Mouse (Mus musculus) forebrain, embryonic 11.5 days (tissue): ENCODE results near the gene Cstad. TPM values are rescaled to one million over a fixed set of nuclear protein-coding genes. Genes with fewer than 3 reads are reported as not detected.

Source experiments
- ATAC-seq: fragments of 200-750 bp; cut with Nextera tagmentation; replicated peaks from 2 replicates; pipeline ENCODE4 v1.8.0; 2017; ENCODE audit warnings: moderate TSS enrichment; ENCODE audit not compliant: low FRiP score
- DNase-seq: peaks from one replicate; pipeline ENCODE4 v3.0.0-alpha.2; 2017; ENCODE audit warnings: low spot score
- H3K27ac ChIP-seq: fragments of 300-500 bp; sonication (generic); 2 replicates; pipeline ENCODE4 v1.5.1; 2014; ENCODE audit warnings: low read depth, low read length
- H3K27me3 ChIP-seq: fragments of 300-500 bp; sonication (generic); 2 replicates; pipeline ENCODE4 v1.6.1; 2014; ENCODE audit warnings: mild to moderate bottlenecking, low read length, mixed read lengths; ENCODE audit not compliant: control insufficient read depth, insufficient read depth
- H3K36me3 ChIP-seq: fragments of 300-500 bp; sonication (generic); 2 replicates; pipeline ENCODE4 v1.6.1; 2014; ENCODE audit warnings: mild to moderate bottlenecking, low read length, moderate library complexity, mixed read lengths; ENCODE audit not compliant: control insufficient read depth, insufficient read depth
- H3K4me1 ChIP-seq: fragments of 300-500 bp; sonication (generic); replicated peaks from 2 replicates; pipeline ENCODE4 v1.6.1; 2014; ENCODE audit warnings: low read length, mixed read lengths; ENCODE audit not compliant: control insufficient read depth, insufficient read depth
- H3K4me2 ChIP-seq: fragments of 300-500 bp; sonication (generic); 2 replicates; pipeline ENCODE4 v1.6.1; 2014; ENCODE audit warnings: low read depth, mild to moderate bottlenecking, low read length, moderate library complexity, mixed read lengths; ENCODE audit not compliant: severe bottlenecking
- H3K4me3 ChIP-seq: fragments of 300-500 bp; sonication (generic); 2 replicates; pipeline ENCODE4 v1.5.1; 2014; ENCODE audit warnings: low read depth, low read length
- H3K9ac ChIP-seq: fragments of 300-500 bp; sonication (generic); 2 replicates; pipeline ENCODE4 v1.6.1; 2014; ENCODE audit warnings: low read length
- H3K9me3 ChIP-seq: fragments of 300-500 bp; sonication (generic); 2 replicates; pipeline ENCODE4 v1.6.1; 2016; ENCODE audit warnings: low read length, mixed read lengths; ENCODE audit not compliant: control insufficient read depth
- WGBS: fragments of 180-500 bp; shearing (Covaris S2); extraction: QIAGEN DNeasy Blood & Tissue Kit; methylation state at CpG from one replicate; pipeline ENCODE4 v1.1.7; 2014; 5-methylcytosine and 5-hydroxymethylcytosine counted together
- polyA plus RNA-seq: library from polyadenylated mRNA; unstranded; fragments of >200 nt; fragmentation: Nextera tagmentation; extraction: Ambion mirVana; gene quantifications from 2 replicates; pipeline ENCODE4 v1.2.1, GENCODE M21; 2014

Gene Cstad
- polyA plus RNA-seq, 1 experiment from 2014 or later: 0.71 TPM

DNA sequence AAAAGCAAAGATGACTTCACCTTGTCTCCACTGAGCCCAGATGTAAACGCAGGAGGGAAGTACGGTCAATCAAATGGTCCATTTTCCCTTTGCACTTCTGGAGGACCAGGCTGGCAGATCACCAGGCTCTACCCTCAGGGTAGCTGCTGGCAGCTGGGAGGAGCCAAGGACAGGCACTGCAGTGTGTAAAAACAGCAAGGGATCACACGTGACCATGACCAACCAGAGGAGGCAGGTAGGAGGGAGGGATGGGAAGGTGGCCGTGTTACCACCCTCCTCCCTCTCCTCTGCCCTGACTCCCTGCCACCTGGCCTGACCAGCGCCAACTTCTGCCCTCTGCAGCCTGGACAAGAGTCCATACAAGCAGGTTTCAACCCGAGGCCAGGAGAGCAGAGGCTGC is 59.7 kb downstream of the Cstad start:
- ATAC-seq: no peak
- no peaks in the 10 kb centered on the region for H3K9me3 ChIP-seq
- H3K36me3 ChIP-seq: no peaks in the 10 kb centered on the region
- no peak overlapping the region for H3K9ac ChIP-seq
- H3K27ac ChIP-seq: no peak overlapping the region
- no peak for DNase-seq
- H3K4me2 ChIP-seq: no peak overlapping the region
- H3K4me1 ChIP-seq: peaks cover 43% of the 10 kb centered on the region
- WGBS: 82% methylated on average over 6 of the region's 6 CpGs
- no peaks in the 10 kb centered on the region for H3K27me3 ChIP-seq
- no peak overlapping the region for H3K4me3 ChIP-seq

DNA sequence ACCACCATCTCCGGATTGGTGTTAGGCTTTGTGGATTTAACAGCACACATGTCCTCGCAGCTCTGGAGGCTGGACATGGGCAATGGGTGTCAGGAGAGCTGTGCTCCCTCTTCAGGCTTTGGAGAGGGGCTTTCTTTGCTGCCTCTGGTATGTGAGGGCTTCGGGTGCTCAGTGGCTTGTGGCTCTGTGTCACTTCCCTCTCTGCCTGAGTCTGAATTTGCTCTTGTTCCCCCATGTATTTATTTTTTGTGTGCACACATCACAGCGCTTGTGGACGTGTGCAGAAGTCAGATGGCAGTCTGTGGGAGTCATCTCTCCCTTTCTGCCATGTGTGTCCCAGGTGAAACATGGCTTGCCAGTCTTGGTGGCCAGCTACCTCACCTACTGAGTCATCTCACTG is 60.9 kb downstream of the Cstad start:
- Histone ChIP-seq H3K27me3 (no peaks in the 10 kb centered on the region), H3K36me3 (no peaks in the 10 kb centered on the region), H3K9ac (no peak overlapping the region), H3K4me1 (peaks cover 49% of the 10 kb centered on the region), H3K9me3 (no peaks in the 10 kb centered on the region), H3K4me2 (no peak overlapping the region), H3K4me3 (no peak overlapping the region), H3K27ac (no peak overlapping the region)
- no peak for ATAC-seq
- 91% methylated on average over 5 of the region's 5 CpGs for WGBS
- DNase-seq: no peak

DNA sequence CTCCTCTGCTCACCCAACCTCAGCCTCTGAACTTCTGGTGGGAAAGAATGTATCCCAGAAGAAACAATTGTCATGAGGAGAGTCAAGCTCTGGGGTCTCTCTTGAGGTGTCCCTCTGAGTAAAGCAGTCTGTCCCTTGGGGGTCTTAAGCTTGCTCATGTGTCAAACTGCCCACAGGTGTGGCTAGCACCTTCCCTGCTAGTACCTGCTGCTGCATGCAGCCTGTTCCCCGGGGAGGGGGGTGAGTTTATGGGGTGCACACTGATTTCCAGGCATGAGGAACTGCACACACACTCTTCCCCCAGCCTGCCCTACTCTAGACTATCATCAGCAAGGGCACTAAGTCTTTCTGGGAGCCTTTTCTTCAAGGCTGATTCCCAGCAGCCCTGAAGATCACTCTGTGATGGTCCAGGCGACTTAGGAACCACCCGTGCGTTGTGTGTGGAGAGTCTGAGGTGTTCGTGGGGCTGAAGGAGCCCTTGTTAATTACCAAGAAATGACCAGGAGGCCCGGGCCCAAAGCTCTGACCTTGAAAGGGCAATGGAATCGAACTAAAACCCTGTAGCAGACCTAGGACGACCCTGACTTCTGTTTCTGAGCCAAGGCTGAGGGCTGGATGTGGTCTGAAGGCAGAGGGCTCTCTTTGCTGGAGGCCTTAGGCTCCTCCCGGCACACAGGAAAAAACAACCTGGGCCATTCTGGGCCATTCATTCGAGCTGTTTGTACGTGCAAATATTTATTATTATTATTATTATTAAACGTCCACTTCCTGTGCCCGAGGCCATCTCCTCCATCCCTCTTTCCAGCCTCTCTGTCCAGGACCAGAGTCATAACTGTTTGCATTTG is 62.1 kb downstream of the Cstad start:
- H3K4me2 ChIP-seq: no peak overlapping the region

DNA sequence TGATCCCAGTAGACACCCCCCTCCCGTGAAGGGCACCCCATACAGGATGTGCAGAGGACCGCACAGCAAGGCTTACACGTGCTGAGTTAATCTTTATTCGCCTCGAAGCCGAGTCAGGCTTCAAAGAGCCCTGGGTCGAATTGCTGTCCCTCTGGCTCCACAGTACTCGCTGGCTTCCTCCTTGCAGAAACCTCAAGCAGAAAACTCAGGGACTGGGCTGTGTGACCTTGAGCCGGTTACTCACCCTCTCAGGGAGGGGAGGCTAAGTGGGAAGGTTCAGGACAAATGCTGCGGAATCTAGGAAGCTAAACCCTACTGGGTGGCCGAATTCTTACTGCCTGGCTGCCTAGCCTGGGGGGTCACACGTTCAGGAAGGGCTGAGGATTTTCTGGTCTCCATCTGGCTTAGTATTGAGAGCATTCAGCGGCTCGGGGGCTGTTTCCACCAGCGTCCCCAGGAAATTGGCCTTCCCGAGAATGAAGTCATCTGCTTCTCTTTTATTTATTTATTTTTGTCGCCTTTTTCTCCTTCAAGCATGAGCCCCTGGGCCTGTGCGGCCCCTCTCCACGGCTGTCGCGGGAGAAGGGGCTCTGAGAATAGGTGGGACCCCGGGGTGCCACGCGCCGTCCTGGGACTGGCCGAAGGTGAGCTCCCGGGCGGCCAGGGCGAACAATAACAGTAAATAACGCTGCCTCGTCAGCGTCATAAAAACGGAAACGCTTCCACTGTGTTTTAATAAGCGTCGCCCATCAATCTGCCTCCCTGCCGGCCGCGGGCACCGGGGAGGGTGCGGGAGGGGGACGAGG is 63.0 kb downstream of the Cstad start:
- Histone ChIP-seq H3K9ac (peak overlapping the region; percentile 70), H3K4me1 (peaks cover 51% of the 10 kb centered on the region), H3K27me3 (no peaks in the 10 kb centered on the region), H3K36me3 (no peaks in the 10 kb centered on the region), H3K9me3 (no peaks in the 10 kb centered on the region), H3K4me2 (peak overlapping the region; percentile 84), H3K4me3 (peak overlapping the region; percentile 31), H3K27ac (peak overlapping the region; percentile 97)
- under 1% methylated on average over 42 of the region's 42 CpGs for WGBS
- DNase-seq: peak; percentile 76
- peak; percentile 60 for ATAC-seq

More for the DNA sequence above, 62.1 kb downstream of the Cstad start:
- DNase-seq: no peak
- no peaks in the 10 kb centered on the region for H3K9me3 ChIP-seq
- no peaks in the 10 kb centered on the region for H3K27me3 ChIP-seq
- H3K27ac ChIP-seq: peak overlapping the region; percentile 97
- ATAC-seq: no peak
- H3K4me3 ChIP-seq: no peak overlapping the region
- WGBS: 42% methylated on average over 13 of the region's 13 CpGs
- H3K9ac ChIP-seq: peak overlapping the region; percentile 70
- peaks cover 60% of the 10 kb centered on the region for H3K4me1 ChIP-seq
- H3K36me3 ChIP-seq: no peaks in the 10 kb centered on the region

DNA sequence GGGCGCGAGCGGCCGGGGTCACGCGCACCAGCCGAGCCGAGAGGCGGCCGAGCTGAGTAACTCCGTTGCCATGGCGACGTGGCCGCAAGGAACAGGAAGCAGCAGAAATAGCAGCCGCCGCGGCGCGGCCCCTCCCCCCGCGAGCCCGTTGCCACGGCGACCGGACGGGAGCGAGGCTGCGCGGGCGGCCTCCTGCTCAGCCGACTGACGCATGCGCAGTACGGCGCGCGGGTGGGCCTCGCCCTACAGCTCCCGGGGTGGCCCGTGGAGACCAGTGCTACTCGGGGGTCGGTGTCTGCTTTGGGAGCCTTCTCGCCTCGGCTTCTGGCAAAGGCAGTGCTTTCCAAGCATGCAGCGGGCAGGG is 63.6 kb downstream of the Cstad start:
- ATAC-seq: peak; percentile 87
- H3K4me2 ChIP-seq: peak overlapping the region; percentile 84
- WGBS: under 1% methylated on average over 45 of the region's 45 CpGs
- DNase-seq: peak; percentile 100
- peak overlapping the region; percentile 97 for H3K27ac ChIP-seq
- H3K9me3 ChIP-seq: no peaks in the 10 kb centered on the region
- peak overlapping the region; percentile 70 for H3K9ac ChIP-seq
- no peaks in the 10 kb centered on the region for H3K27me3 ChIP-seq
- H3K36me3 ChIP-seq: no peaks in the 10 kb centered on the region
- H3K4me1 ChIP-seq: peaks cover 48% of the 10 kb centered on the region
- H3K4me3 ChIP-seq: peak overlapping the region; percentile 31

Other genes starting within 250 kb of the Cstad start
- gene Sh3glb2, start 235.7 kb upstream of the Cstad start, polyA plus RNA-seq: 69.4 and 72.9 TPM in 2 replicates
- 26.3 and 26.6 TPM in 2 replicates for gene Miga2, start 230.8 kb upstream of the Cstad start, polyA plus RNA-seq
- gene Dolpp1, start 202.8 kb upstream of the Cstad start, polyA plus RNA-seq: 47.9 and 53.6 TPM in 2 replicates
- gene Crat, start 179.2 kb upstream of the Cstad start, polyA plus RNA-seq: 25.8 and 30.0 TPM in 2 replicates
- gene Ptpa, start 179.0 kb upstream of the Cstad start, polyA plus RNA-seq: 90.0 and 94.5 TPM in 2 replicates
- gene Ier5l, start 120.8 kb upstream of the Cstad start, polyA plus RNA-seq: 3.7 and 8.5 TPM in 2 replicates
- gene 1700001O22Rik, start 208.6 kb downstream of the Cstad start, polyA plus RNA-seq: 4.2 and 4.6 TPM in 2 replicates
- 102 and 118 TPM in 2 replicates for gene Ntmt1, start 212.8 kb downstream of the Cstad start, polyA plus RNA-seq
- gene Asb6, start 235.3 kb downstream of the Cstad start, polyA plus RNA-seq: 41.9 and 42.5 TPM in 2 replicates
- gene Prrx2, start 239.9 kb downstream of the Cstad start, polyA plus RNA-seq: 30.8 and 33.6 TPM in 2 replicates